Mouse (Mus musculus): Measurements from ENCODE around the gene Mybbp1a. TPM values are rescaled to one million over a fixed set of nuclear protein-coding genes. Genes with fewer than 3 reads are reported as not detected.

Gene Mybbp1a
- polyA plus RNA-seq, 1 experiment from 2014 or later = 82.1 TPM

DNA sequence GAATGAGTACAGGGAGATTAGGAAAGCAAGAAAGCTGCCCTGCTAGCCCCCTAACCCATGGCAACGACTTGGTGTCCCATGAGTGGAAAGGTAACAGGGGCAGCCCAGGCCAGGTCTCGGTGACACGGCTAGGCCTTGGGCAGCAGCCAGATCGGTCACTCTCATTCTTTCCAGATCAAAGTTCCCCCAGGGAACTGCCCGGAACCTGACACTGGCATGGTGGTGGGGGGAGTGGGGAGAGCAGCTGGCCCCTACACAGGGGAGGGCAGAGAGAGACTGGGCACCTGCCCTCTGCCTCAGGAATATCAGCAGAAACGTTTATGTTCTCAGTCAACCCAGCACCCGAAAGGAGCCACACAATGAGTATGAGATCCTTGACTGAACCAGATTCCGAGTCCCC, 22.9 kb upstream of the Mybbp1a start:
- H3K4me2 ChIP-seq (ENCODE audit: low read length) = no peak overlapping the region
- H3K27ac ChIP-seq (ENCODE audit: low read depth, low read length) = no peak overlapping the region
- no peak for DNase-seq (ENCODE audit: low spot score)
- no peaks in the 10 kb centered on the region for H3K9me3 ChIP-seq (replicated peaks; ENCODE audit: control insufficient read depth, low read length)
- no peak overlapping the region for H3K9ac ChIP-seq (ENCODE audit: low read length)
- WGBS = 44% methylated on average over 8 of the region's 8 CpGs
- H3K36me3 ChIP-seq (ENCODE audit: control insufficient read depth, insufficient read depth, low read length) = no peaks in the 10 kb centered on the region
- H3K27me3 ChIP-seq (replicated peaks; ENCODE audit: control insufficient read depth, insufficient read depth, low read length) = no peaks in the 10 kb centered on the region
- no peak for ATAC-seq
- no peak overlapping the region for H3K4me3 ChIP-seq (ENCODE audit: low read depth, low read length)
- H3K4me1 ChIP-seq (ENCODE audit: control insufficient read depth, insufficient read depth, low read length) = no peaks in the 10 kb centered on the region

- Histone ChIP-seq H3K4me3 (ENCODE audit: low read depth, low read length) (no peak overlapping the region), H3K27me3 (replicated peaks; ENCODE audit: control insufficient read depth, insufficient read depth, low read length) (no peaks in the 10 kb centered on the region), H3K36me3 (ENCODE audit: control insufficient read depth, insufficient read depth, low read length) (no peaks in the 10 kb centered on the region), H3K4me2 (ENCODE audit: low read length) (no peak overlapping the region), H3K4me1 (ENCODE audit: control insufficient read depth, insufficient read depth, low read length) (no peaks in the 10 kb centered on the region), H3K27ac (ENCODE audit: low read depth, low read length) (no peak overlapping the region), H3K9ac (ENCODE audit: low read length) (no peak overlapping the region), H3K9me3 (replicated peaks; ENCODE audit: control insufficient read depth, low read length) (no peaks in the 10 kb centered on the region)
- DNase-seq (ENCODE audit: low spot score) (no peak), ATAC-seq (no peak)
- 89% methylated on average over 6 of the region's 6 CpGs for WGBS
Measured at GRCm38 (mm10) chr11:72419006-72419405, 22.1 kb upstream of the Mybbp1a start.

DNA sequence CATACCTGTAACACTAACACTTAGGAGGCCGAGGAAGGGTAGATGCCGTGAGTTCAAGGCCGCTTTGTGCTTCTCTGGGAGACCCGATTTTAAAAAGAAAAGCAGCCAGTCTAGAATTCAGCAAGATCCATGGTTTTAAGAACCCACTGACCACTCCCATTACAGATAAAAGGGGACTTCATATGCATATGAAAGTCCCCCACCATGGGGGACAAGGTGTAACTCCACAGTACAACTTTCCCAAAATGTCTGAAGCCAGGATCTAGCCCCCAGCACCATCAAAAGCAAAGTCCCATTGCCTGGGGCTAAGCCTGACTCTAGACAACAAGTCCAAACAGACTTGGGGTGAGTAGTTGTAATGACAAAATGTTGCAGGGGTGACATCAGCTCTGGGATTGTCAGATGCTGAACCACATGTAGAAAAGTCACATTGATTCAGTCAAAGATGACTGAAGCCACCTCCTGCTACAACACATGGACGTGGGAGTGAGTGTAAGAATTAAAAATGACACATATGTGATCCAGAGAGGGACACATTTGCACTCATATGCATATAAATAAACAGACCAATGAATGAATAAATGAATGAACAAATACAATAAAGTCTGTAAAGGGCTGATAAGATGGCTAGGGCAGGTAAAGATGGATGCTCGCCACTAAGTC, 20.6 kb upstream of the Mybbp1a start:
- Histone ChIP-seq H3K4me1 (ENCODE audit: control insufficient read depth, insufficient read depth, low read length) (no peaks in the 10 kb centered on the region), H3K9me3 (replicated peaks; ENCODE audit: control insufficient read depth, low read length) (no peaks in the 10 kb centered on the region), H3K4me2 (ENCODE audit: low read length) (no peak overlapping the region), H3K9ac (ENCODE audit: low read length) (no peak overlapping the region), H3K4me3 (ENCODE audit: low read depth, low read length) (no peak overlapping the region), H3K27ac (ENCODE audit: low read depth, low read length) (no peak overlapping the region), H3K36me3 (ENCODE audit: control insufficient read depth, insufficient read depth, low read length) (no peaks in the 10 kb centered on the region), H3K27me3 (replicated peaks; ENCODE audit: control insufficient read depth, insufficient read depth, low read length) (no peaks in the 10 kb centered on the region)
- DNase-seq (ENCODE audit: low spot score) = no peak
- no peak for ATAC-seq
- 81% methylated on average over 6 of the region's 6 CpGs for WGBS

DNA sequence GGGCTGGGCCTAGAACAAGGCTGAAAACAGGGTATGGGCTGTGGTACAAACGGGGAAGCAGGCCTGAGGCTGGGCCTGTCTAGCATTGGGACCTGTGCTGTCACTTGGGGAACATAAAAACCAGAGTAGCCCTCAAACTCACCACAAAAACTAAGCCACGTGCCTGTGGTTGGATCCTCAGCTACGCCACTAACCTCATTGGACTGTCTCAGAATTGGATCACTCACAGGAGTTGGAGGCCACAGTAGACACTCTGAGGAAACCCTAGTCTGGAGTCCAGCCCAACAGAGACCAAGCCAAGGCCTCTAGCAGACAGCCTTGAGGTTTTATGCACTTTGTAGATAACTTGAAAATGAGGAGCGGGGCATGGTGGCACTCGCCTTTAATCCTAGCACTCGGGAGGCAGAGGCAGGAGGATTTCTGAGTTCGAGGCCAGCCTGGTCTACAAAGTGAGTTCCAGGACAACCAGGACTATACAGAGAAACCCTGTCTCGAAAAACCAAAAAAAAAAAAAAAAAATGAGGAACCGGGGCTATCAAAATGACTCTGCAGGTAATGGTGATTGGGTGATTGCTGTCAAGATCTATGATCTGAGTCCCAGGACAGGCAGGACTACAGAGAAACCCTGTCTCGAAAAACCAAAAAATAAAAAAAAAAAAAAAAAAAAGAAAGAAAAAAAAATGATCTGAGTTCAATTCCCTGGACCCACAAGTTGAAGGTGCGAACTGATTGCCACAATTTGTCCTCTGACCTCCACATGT, 19.5 kb upstream of the Mybbp1a start:
- Histone ChIP-seq H3K27ac (ENCODE audit: low read depth, low read length) (no peak overlapping the region), H3K36me3 (ENCODE audit: control insufficient read depth, insufficient read depth, low read length) (no peaks in the 10 kb centered on the region), H3K4me3 (ENCODE audit: low read depth, low read length) (no peak overlapping the region), H3K9ac (ENCODE audit: low read length) (no peak overlapping the region), H3K4me2 (ENCODE audit: low read length) (no peak overlapping the region), H3K9me3 (replicated peaks; ENCODE audit: control insufficient read depth, low read length) (no peaks in the 10 kb centered on the region), H3K4me1 (ENCODE audit: control insufficient read depth, insufficient read depth, low read length) (no peaks in the 10 kb centered on the region), H3K27me3 (replicated peaks; ENCODE audit: control insufficient read depth, insufficient read depth, low read length) (no peaks in the 10 kb centered on the region)
- ATAC-seq = no peak
- 84% methylated on average over 11 of the region's 11 CpGs for WGBS
- no peak for DNase-seq (ENCODE audit: low spot score)

- Histone ChIP-seq H3K9me3 (replicated peaks; ENCODE audit: control insufficient read depth, low read length) (no peaks in the 10 kb centered on the region), H3K27me3 (replicated peaks; ENCODE audit: control insufficient read depth, insufficient read depth, low read length) (no peaks in the 10 kb centered on the region), H3K27ac (ENCODE audit: low read depth, low read length) (no peak overlapping the region), H3K4me1 (ENCODE audit: control insufficient read depth, insufficient read depth, low read length) (no peaks in the 10 kb centered on the region), H3K9ac (ENCODE audit: low read length) (no peak overlapping the region), H3K4me3 (ENCODE audit: low read depth, low read length) (no peak overlapping the region), H3K4me2 (ENCODE audit: low read length) (no peak overlapping the region), H3K36me3 (ENCODE audit: control insufficient read depth, insufficient read depth, low read length) (no peaks in the 10 kb centered on the region)
- ATAC-seq = no peak
- no peak for DNase-seq (ENCODE audit: low spot score)
- WGBS = 83% methylated on average over 4 of the region's 4 CpGs
Measured at GRCm38 (mm10) chr11:72423686-72424085, 17.5 kb upstream of the Mybbp1a start.

- no peaks in the 10 kb centered on the region for H3K4me1 ChIP-seq (ENCODE audit: control insufficient read depth, insufficient read depth, low read length)
- no peak overlapping the region for H3K27ac ChIP-seq (ENCODE audit: low read depth, low read length)
- no peak overlapping the region for H3K9ac ChIP-seq (ENCODE audit: low read length)
- no peaks in the 10 kb centered on the region for H3K36me3 ChIP-seq (ENCODE audit: control insufficient read depth, insufficient read depth, low read length)
- no peaks in the 10 kb centered on the region for H3K27me3 ChIP-seq (replicated peaks; ENCODE audit: control insufficient read depth, insufficient read depth, low read length)
- ATAC-seq (no peak), DNase-seq (ENCODE audit: low spot score) (no peak)
- H3K9me3 ChIP-seq (replicated peaks; ENCODE audit: control insufficient read depth, low read length) = no peaks in the 10 kb centered on the region
- H3K4me2 ChIP-seq (ENCODE audit: low read length) = no peak overlapping the region
- no peak overlapping the region for H3K4me3 ChIP-seq (ENCODE audit: low read depth, low read length)
Measured at GRCm38 (mm10) chr11:72425201-72425600, 16.0 kb upstream of the Mybbp1a start.

- no peaks in the 10 kb centered on the region for H3K4me1 ChIP-seq (ENCODE audit: control insufficient read depth, insufficient read depth, low read length)
- no peak for ATAC-seq
- no peaks in the 10 kb centered on the region for H3K27me3 ChIP-seq (replicated peaks; ENCODE audit: control insufficient read depth, insufficient read depth, low read length)
- DNase-seq (ENCODE audit: low spot score) = no peak
- H3K27ac ChIP-seq (ENCODE audit: low read depth, low read length) = no peak overlapping the region
- no peak overlapping the region for H3K4me3 ChIP-seq (ENCODE audit: low read depth, low read length)
- H3K9ac ChIP-seq (ENCODE audit: low read length) = no peak overlapping the region
- no peaks in the 10 kb centered on the region for H3K36me3 ChIP-seq (ENCODE audit: control insufficient read depth, insufficient read depth, low read length)
- H3K9me3 ChIP-seq (replicated peaks; ENCODE audit: control insufficient read depth, low read length) = no peaks in the 10 kb centered on the region
- no peak overlapping the region for H3K4me2 ChIP-seq (ENCODE audit: low read length)
Measured at GRCm38 (mm10) chr11:72426884-72427283, 14.3 kb upstream of the Mybbp1a start.

- no peak overlapping the region for H3K27ac ChIP-seq (ENCODE audit: low read depth, low read length)
- H3K4me3 ChIP-seq (ENCODE audit: low read depth, low read length) = no peak overlapping the region
- DNase-seq (ENCODE audit: low spot score) (peak; percentile 80), ATAC-seq (peak; percentile 61)
- H3K9ac ChIP-seq (ENCODE audit: low read length) = no peak overlapping the region
- 5% methylated on average over 5 of the region's 5 CpGs for WGBS
- no peaks in the 10 kb centered on the region for H3K4me1 ChIP-seq (ENCODE audit: control insufficient read depth, insufficient read depth, low read length)
- H3K36me3 ChIP-seq (ENCODE audit: control insufficient read depth, insufficient read depth, low read length) = no peaks in the 10 kb centered on the region
- no peaks in the 10 kb centered on the region for H3K9me3 ChIP-seq (replicated peaks; ENCODE audit: control insufficient read depth, low read length)
- H3K4me2 ChIP-seq (ENCODE audit: low read length) = no peak overlapping the region
- no peaks in the 10 kb centered on the region for H3K27me3 ChIP-seq (replicated peaks; ENCODE audit: control insufficient read depth, insufficient read depth, low read length)
Measured at GRCm38 (mm10) chr11:72428694-72429093, 12.5 kb upstream of the Mybbp1a start.

DNA sequence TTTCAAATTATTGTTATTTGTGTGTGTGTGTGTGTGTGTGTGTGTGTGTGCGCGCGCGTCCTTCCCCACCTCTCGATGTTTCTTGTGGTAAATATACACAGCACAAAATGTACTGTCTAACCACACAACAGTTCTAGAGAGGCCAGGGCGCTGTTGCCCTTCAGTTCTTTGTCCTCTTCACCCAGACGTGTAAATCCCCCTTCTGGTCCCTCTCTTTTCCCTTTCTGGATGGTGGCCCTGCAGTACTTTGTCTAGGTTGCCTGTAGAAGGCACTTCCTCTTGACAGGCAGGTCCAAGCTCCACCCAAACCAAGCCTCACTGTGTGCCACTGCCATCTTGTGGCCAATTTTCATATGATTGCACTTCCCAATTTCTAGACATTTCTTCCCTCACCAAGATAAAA, 11.9 kb upstream of the Mybbp1a start:
- Histone ChIP-seq H3K4me2 (ENCODE audit: low read length) (peak overlapping the region; percentile 18; the same call in 1 of the 2 replicates), H3K27ac (ENCODE audit: low read depth, low read length) (no peak overlapping the region; the same call in 1 of the 2 replicates), H3K9ac (ENCODE audit: low read length) (no peak overlapping the region), H3K27me3 (replicated peaks; ENCODE audit: control insufficient read depth, insufficient read depth, low read length) (no peaks in the 10 kb centered on the region), H3K4me1 (ENCODE audit: control insufficient read depth, insufficient read depth, low read length) (no peaks in the 10 kb centered on the region), H3K4me3 (ENCODE audit: low read depth, low read length) (no peak overlapping the region), H3K9me3 (replicated peaks; ENCODE audit: control insufficient read depth, low read length) (no peaks in the 10 kb centered on the region), H3K36me3 (ENCODE audit: control insufficient read depth, insufficient read depth, low read length) (no peaks in the 10 kb centered on the region)
- DNase-seq (ENCODE audit: low spot score) = peak; percentile 83
- ATAC-seq = peak; percentile 79
- 49% methylated on average over 7 of the region's 7 CpGs for WGBS

Measured in forebrain, embryonic 14.5 days (tissue).